Mouse (Mus musculus) liver, embryonic 14.5 days (tissue): ENCODE results near the gene B3gnt6.

Source experiments
- CTCF ChIP-seq: IDR thresholded peaks from 2 replicates; pipeline ENCODE4 v1.5.1; 2016; ENCODE audit warnings: antibody characterized with exemption, low read depth, control low read depth
- EP300 ChIP-seq: IDR thresholded peaks from 2 replicates; pipeline ENCODE4 v1.6.1; 2016; ENCODE audit warnings: antibody characterized with exemption, low read depth

DNA sequence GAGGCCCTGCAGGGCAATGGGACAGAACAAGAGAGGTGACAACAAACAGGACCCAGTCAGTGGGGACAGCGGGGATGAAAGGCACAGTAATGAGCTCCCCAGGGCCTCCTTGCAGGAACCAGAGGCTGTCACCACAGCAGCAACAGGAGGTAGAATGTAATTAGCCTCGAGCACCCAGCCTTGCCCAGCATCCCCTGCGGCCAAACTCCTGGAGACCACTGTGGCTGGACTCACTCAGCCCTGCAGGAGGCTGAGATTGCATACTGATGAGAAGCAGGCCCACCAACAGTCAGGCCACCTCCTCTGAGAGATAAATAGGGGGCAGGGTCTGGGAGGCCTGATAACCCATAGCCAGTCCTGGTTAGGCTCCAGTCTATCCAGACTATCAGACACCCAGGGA lies 49.5 kb downstream of the B3gnt6 start:
- no peak for TF ChIP-seq CTCF
- no peak for TF ChIP-seq EP300
